Mouse (Mus musculus) forebrain, embryonic 13.5 days (tissue): ENCODE results near the gene Cd79b. TPM values are rescaled to one million over a fixed set of nuclear protein-coding genes. Genes with fewer than 3 reads are reported as not detected.

ENCODE experiments used
- ATAC-seq: fragments of 200-750 bp; cut with Nextera tagmentation; 2 replicates; pipeline ENCODE4 v1.8.0; 2017
- H3K27ac ChIP-seq: fragments of 300-500 bp; sonication (generic); 2 replicates; pipeline ENCODE4 v1.5.1; 2015; ENCODE audit warnings: inconsistent platforms, mild to moderate bottlenecking, moderate library complexity
- H3K27me3 ChIP-seq: fragments of 300-500 bp; sonication (generic); 2 replicates; pipeline ENCODE4 v1.6.1; 2015; ENCODE audit warnings: mild to moderate bottlenecking, inconsistent platforms
- H3K36me3 ChIP-seq: fragments of 300-500 bp; sonication (generic); 2 replicates; pipeline ENCODE4 v1.6.1; 2015; ENCODE audit warnings: mild to moderate bottlenecking, inconsistent platforms; ENCODE audit not compliant: poor library complexity, severe bottlenecking
- H3K4me1 ChIP-seq: fragments of 300-500 bp; sonication (generic); 2 replicates; pipeline ENCODE4 v1.6.1; 2015; ENCODE audit warnings: inconsistent platforms
- H3K4me2 ChIP-seq: fragments of 300-500 bp; sonication (generic); 2 replicates; pipeline ENCODE4 v1.6.1; 2015; ENCODE audit warnings: inconsistent platforms, mild to moderate bottlenecking, moderate library complexity
- H3K4me3 ChIP-seq: fragments of 300-500 bp; sonication (generic); 2 replicates; pipeline ENCODE4 v1.5.1; 2015; ENCODE audit warnings: mild to moderate bottlenecking, inconsistent platforms
- H3K9ac ChIP-seq: fragments of 300-500 bp; sonication (generic); 2 replicates; pipeline ENCODE4 v1.6.1; 2015; ENCODE audit warnings: mild to moderate bottlenecking, inconsistent platforms
- H3K9me3 ChIP-seq: fragments of 300-500 bp; sonication (generic); replicated peaks from 2 replicates; pipeline ENCODE4 v1.6.1; 2016; ENCODE audit warnings: inconsistent platforms
- WGBS: fragments of 180-500 bp; shearing (Covaris S2); methylation state at CpG from one replicate; pipeline ENCODE4 v1.1.7; 2015; 5-methylcytosine and 5-hydroxymethylcytosine counted together
- polyA plus RNA-seq: library from polyadenylated mRNA; unstranded; fragments of >200 nt; fragmentation: Nextera tagmentation; extraction: Ambion mirVana; gene quantifications from 2 replicates; pipeline ENCODE4 v1.2.1, GENCODE M21; 2015

Cd79b gene
- polyA plus RNA-seq, 1 experiment from 2014 or later: 0.27 TPM

GRCm38 (mm10) chr11:106338870-106339269 is 24.3 kb upstream of the Cd79b start:
- no peaks in the 10 kb centered on the region for H3K9me3 ChIP-seq
- H3K4me1 ChIP-seq: no peaks in the 10 kb centered on the region
- no peak overlapping the region for H3K4me2 ChIP-seq
- H3K27ac ChIP-seq: no peak overlapping the region
- WGBS: 81% methylated on average over 7 of the region's 7 CpGs
- no peaks in the 10 kb centered on the region for H3K27me3 ChIP-seq
- no peak overlapping the region for H3K9ac ChIP-seq
- no peak overlapping the region for H3K4me3 ChIP-seq
- ATAC-seq: no peak
- no peaks in the 10 kb centered on the region for H3K36me3 ChIP-seq

- Histone ChIP-seq H3K4me3 (no peak overlapping the region), H3K4me1 (no peaks in the 10 kb centered on the region), H3K4me2 (no peak overlapping the region), H3K27ac (no peak overlapping the region), H3K9ac (no peak overlapping the region), H3K36me3 (no peaks in the 10 kb centered on the region), H3K27me3 (no peaks in the 10 kb centered on the region), H3K9me3 (no peaks in the 10 kb centered on the region)
- no peak for ATAC-seq
- whole genome bisulfite sequencing: 73% methylated on average over 5 of the region's 5 CpGs
These were observed 23.5 kb upstream of the Cd79b start for GRCm38 (mm10) chr11:106338029-106338428.

GRCm38 (mm10) chr11:106334066-106334465 is 19.5 kb upstream of the Cd79b start:
- Histone ChIP-seq H3K9me3 (no peaks in the 10 kb centered on the region), H3K4me3 (no peak overlapping the region), H3K4me2 (no peak overlapping the region), H3K9ac (no peak overlapping the region), H3K36me3 (no peaks in the 10 kb centered on the region), H3K4me1 (no peaks in the 10 kb centered on the region), H3K27ac (no peak overlapping the region), H3K27me3 (no peaks in the 10 kb centered on the region)
- WGBS: 12% methylated on average over 2 of the region's 2 CpGs
- ATAC-seq: no peak

GRCm38 (mm10) chr11:106332458-106332857 is 17.9 kb upstream of the Cd79b start:
- H3K4me3 ChIP-seq: no peak overlapping the region
- WGBS: 50% methylated on average over 4 of the region's 4 CpGs
- no peak overlapping the region for H3K27ac ChIP-seq
- no peaks in the 10 kb centered on the region for H3K4me1 ChIP-seq
- H3K36me3 ChIP-seq: no peaks in the 10 kb centered on the region
- H3K4me2 ChIP-seq: no peak overlapping the region
- ATAC-seq: no peak
- H3K27me3 ChIP-seq: no peaks in the 10 kb centered on the region
- H3K9ac ChIP-seq: no peak overlapping the region
- H3K9me3 ChIP-seq: no peaks in the 10 kb centered on the region

- Histone ChIP-seq H3K4me3 (no peak overlapping the region), H3K9me3 (no peaks in the 10 kb centered on the region), H3K27ac (no peak overlapping the region), H3K4me1 (no peaks in the 10 kb centered on the region), H3K36me3 (no peaks in the 10 kb centered on the region), H3K27me3 (no peaks in the 10 kb centered on the region), H3K4me2 (no peak overlapping the region), H3K9ac (no peak overlapping the region)
- no peak for ATAC-seq
- whole genome bisulfite sequencing: 77% methylated on average over 7 of the region's 7 CpGs
These were observed 15.1 kb upstream of the Cd79b start for GRCm38 (mm10) chr11:106329682-106330081.

- Histone ChIP-seq H3K4me2 (no peak overlapping the region), H3K9me3 (no peaks in the 10 kb centered on the region), H3K9ac (no peak overlapping the region), H3K27me3 (no peaks in the 10 kb centered on the region), H3K27ac (no peak overlapping the region), H3K4me1 (no peaks in the 10 kb centered on the region), H3K4me3 (no peak overlapping the region), H3K36me3 (no peaks in the 10 kb centered on the region)
- no peak for ATAC-seq
- WGBS: 80% methylated on average over 6 of the region's 6 CpGs
These were observed 14.6 kb upstream of the Cd79b start for GRCm38 (mm10) chr11:106329128-106329527.

GRCm38 (mm10) chr11:106328521-106328920 is 14.0 kb upstream of the Cd79b start:
- 87% methylated on average over 5 of the region's 5 CpGs for WGBS
- H3K4me1 ChIP-seq: no peaks in the 10 kb centered on the region

GRCm38 (mm10) chr11:106326475-106326874 is 11.9 kb upstream of the Cd79b start:
- Histone ChIP-seq H3K9ac (no peak overlapping the region), H3K36me3 (no peaks in the 10 kb centered on the region), H3K27me3 (no peaks in the 10 kb centered on the region), H3K27ac (no peak overlapping the region), H3K4me3 (no peak overlapping the region), H3K4me1 (no peaks in the 10 kb centered on the region), H3K9me3 (no peaks in the 10 kb centered on the region), H3K4me2 (no peak overlapping the region)
- ATAC-seq: no peak
- 91% methylated on average over 8 of the region's 8 CpGs for WGBS

More at GRCm38 (mm10) chr11:106328521-106328920, 14.0 kb upstream of the Cd79b start:
- Histone ChIP-seq H3K9me3 (no peaks in the 10 kb centered on the region), H3K27ac (no peak overlapping the region), H3K27me3 (no peaks in the 10 kb centered on the region), H3K4me2 (no peak overlapping the region), H3K9ac (no peak overlapping the region), H3K36me3 (no peaks in the 10 kb centered on the region), H3K4me3 (no peak overlapping the region)
- ATAC-seq: no peak

- Histone ChIP-seq H3K4me2 (no peak overlapping the region), H3K4me3 (no peak overlapping the region), H3K9me3 (no peaks in the 10 kb centered on the region), H3K27me3 (no peaks in the 10 kb centered on the region), H3K4me1 (no peaks in the 10 kb centered on the region), H3K27ac (no peak overlapping the region), H3K9ac (no peak overlapping the region), H3K36me3 (no peaks in the 10 kb centered on the region)
- no peak for ATAC-seq
- 75% methylated on average over 8 of the region's 8 CpGs for WGBS
These were observed 11.1 kb upstream of the Cd79b start for GRCm38 (mm10) chr11:106325566-106326206.

- H3K36me3 ChIP-seq: no peaks in the 10 kb centered on the region
- no peaks in the 10 kb centered on the region for H3K4me1 ChIP-seq
- no peak overlapping the region for H3K4me3 ChIP-seq
- H3K9ac ChIP-seq: no peak overlapping the region
- no peak for ATAC-seq
- H3K27me3 ChIP-seq: no peaks in the 10 kb centered on the region
- H3K9me3 ChIP-seq: no peaks in the 10 kb centered on the region
- no peak overlapping the region for H3K27ac ChIP-seq
- WGBS: 59% methylated on average over 5 of the region's 5 CpGs
- no peak overlapping the region for H3K4me2 ChIP-seq
These were observed 10.3 kb upstream of the Cd79b start for GRCm38 (mm10) chr11:106324858-106325257.

GRCm38 (mm10) chr11:106318406-106319366 is 4.1 kb upstream of the Cd79b start:
- 78% methylated on average over 21 of the region's 21 CpGs for WGBS
- H3K36me3 ChIP-seq: no peaks in the 10 kb centered on the region
- no peak overlapping the region for H3K27ac ChIP-seq
- H3K4me1 ChIP-seq: no peaks in the 10 kb centered on the region
- no peak overlapping the region for H3K4me3 ChIP-seq
- no peak for ATAC-seq
- H3K4me2 ChIP-seq: no peak overlapping the region
- no peaks in the 10 kb centered on the region for H3K27me3 ChIP-seq
- no peaks in the 10 kb centered on the region for H3K9me3 ChIP-seq
- no peak overlapping the region for H3K9ac ChIP-seq

- WGBS: 83% methylated on average over 7 of the region's 7 CpGs
- Histone ChIP-seq H3K4me3 (no peak overlapping the region), H3K9ac (no peak overlapping the region), H3K9me3 (no peaks in the 10 kb centered on the region), H3K27me3 (no peaks in the 10 kb centered on the region), H3K36me3 (no peaks in the 10 kb centered on the region), H3K4me2 (no peak overlapping the region), H3K4me1 (no peaks in the 10 kb centered on the region), H3K27ac (no peak overlapping the region)
- no peak for ATAC-seq
These were observed 3.2 kb upstream of the Cd79b start for GRCm38 (mm10) chr11:106317801-106318200.
